In the genomic region with DNA sequence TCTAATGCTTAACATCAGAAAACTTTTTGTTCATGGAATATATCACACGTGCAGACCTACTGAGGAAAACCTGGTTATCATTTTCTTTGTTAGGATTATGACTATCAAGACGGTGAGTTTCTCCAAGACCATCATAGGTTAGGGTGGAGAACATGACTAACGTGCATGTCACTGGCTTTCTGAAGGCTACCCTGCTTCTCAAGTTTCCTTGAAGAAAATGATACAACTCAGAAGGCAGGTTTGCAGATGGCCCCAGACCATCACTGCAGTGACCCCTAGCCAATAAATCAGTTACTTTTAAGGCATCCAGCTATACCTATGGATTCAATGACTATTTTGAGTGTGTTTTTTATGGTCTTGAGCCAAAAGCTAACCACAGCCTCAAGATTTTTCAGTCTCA, we compare ENCODE assay signal across 25 mouse cellular contexts. TPM values are rescaled to one million over a fixed set of nuclear protein-coding genes. Genes with fewer than 3 reads are reported as not detected.
A peak's percentile ranks its signal among the peaks of the same experiment; 100 is the strongest.
DNase-seq lines count a peak whose midpoint lies in the region; ATAC-seq and TF ChIP-seq lines count a peak whose summit lies in the region.
"Had no signal": no experiment of that assay in that cellular context is flagged by ENCODE, and none has a peak within 500 bp of the region (broad histone marks: within the 10 kb centered on the region; RNA-seq: fewer than 3 reads in every experiment).

No protein-coding gene starts in this region.

- no peak overlapping the region for H3ac ChIP-seq in C2C12 (ENCODE audit: control insufficient read depth, insufficient read length, low read depth)

- no peak for DNase-seq in kidney, adult 8-10 months
- no peak for DNase-seq in kidney, adult 2 months
- no peak for DNase-seq in left cerebral cortex, postnatal 14 days (ENCODE audit: low spot score in 2 of 2)
- no peak for DNase-seq in hindbrain, embryonic 10.5 days (ENCODE audit: low spot score)
- DNase-seq: adrenal gland, adult 2 months; adrenal gland, postnatal 10 days; adrenal gland, postnatal 25 days; B cell, adult 2 months; cerebellum, adult 11 months; cerebellum, adult 18-20 months; cerebellum, adult 8-10 months; cerebellum, adult 9-11 months; cerebellum, postnatal 14 days; cerebellum, postnatal 36 days; embryo, embryonic 11 days; forebrain, postnatal 0 days had no signal

- no peak overlapping the region for H3K4me3 ChIP-seq in kidney, embryonic 14.5 days (ENCODE audit: low read length)
- H3K4me3 ChIP-seq in kidney, embryonic 16.5 days (ENCODE audit: low read length) = no peak overlapping the region
- no peak overlapping the region for H3K4me3 ChIP-seq in kidney, adult 2 months (ENCODE audit: insufficient read depth, low read depth, low read length)
- no peak overlapping the region for H3K4me3 ChIP-seq in C2C12 (ENCODE audit: insufficient read depth, poor library complexity, severe bottlenecking)
- no peak overlapping the region for H3K4me3 ChIP-seq in hindbrain, embryonic 10.5 days
- H3K4me3 ChIP-seq: embryonic facial prominence, embryonic 13.5 days; embryonic facial prominence, embryonic 15.5 days; forebrain, embryonic 13.5 days; forebrain, embryonic 15.5 days had no signal

- H3K79me3 ChIP-seq in C2C12 (ENCODE audit: low read depth) = peaks cover 3% of the 10 kb centered on the region

- no peak overlapping the region for H3K27ac ChIP-seq in kidney, embryonic 14.5 days (ENCODE audit: low read depth, low read length)
- no peak overlapping the region for H3K27ac ChIP-seq in kidney, embryonic 16.5 days (ENCODE audit: low read length)
- no peak overlapping the region for H3K27ac ChIP-seq in kidney, adult 2 months (ENCODE audit: insufficient read depth, low read depth, low read length)
- no peak overlapping the region for H3K27ac ChIP-seq in hindbrain, embryonic 10.5 days
- H3K27ac ChIP-seq: embryonic facial prominence, embryonic 13.5 days; embryonic facial prominence, embryonic 15.5 days; forebrain, embryonic 13.5 days; forebrain, embryonic 15.5 days had no signal

- H3K36me3 ChIP-seq in kidney, embryonic 14.5 days (ENCODE audit: control insufficient read depth, insufficient read depth, low read length) = no peaks in the 10 kb centered on the region
- H3K36me3 ChIP-seq in kidney, embryonic 16.5 days (ENCODE audit: insufficient read depth, low read length) = no peaks in the 10 kb centered on the region
- H3K36me3 ChIP-seq in kidney, adult 2 months (ENCODE audit: control insufficient read depth, insufficient read depth, low read length) = no peaks in the 10 kb centered on the region
- H3K36me3 ChIP-seq in C2C12 (ENCODE audit: control insufficient read depth, insufficient read depth) = no peaks in the 10 kb centered on the region
- no peaks in the 10 kb centered on the region for H3K36me3 ChIP-seq in hindbrain, embryonic 10.5 days
- H3K36me3 ChIP-seq: embryonic facial prominence, embryonic 15.5 days; forebrain, embryonic 15.5 days had no signal

- H3K27me3 ChIP-seq in kidney, embryonic 14.5 days (ENCODE audit: control insufficient read depth, insufficient read depth, low read length) = no peaks in the 10 kb centered on the region
- no peaks in the 10 kb centered on the region for H3K27me3 ChIP-seq in kidney, embryonic 16.5 days (ENCODE audit: insufficient read depth, low read length)
- no peaks in the 10 kb centered on the region for H3K27me3 ChIP-seq in kidney, adult 2 months (replicated peaks; ENCODE audit: control insufficient read depth, insufficient read depth, low read length)
- no peaks in the 10 kb centered on the region for H3K27me3 ChIP-seq in C2C12 (ENCODE audit: control insufficient read depth, insufficient read depth, insufficient read length)
- no peaks in the 10 kb centered on the region for H3K27me3 ChIP-seq in hindbrain, embryonic 10.5 days (ENCODE audit: insufficient read depth, poor library complexity, severe bottlenecking)
- H3K27me3 ChIP-seq: embryonic facial prominence, embryonic 13.5 days; embryonic facial prominence, embryonic 15.5 days; forebrain, embryonic 13.5 days; forebrain, embryonic 15.5 days had no signal

- peaks cover 3% of the 10 kb centered on the region for H3K79me2 ChIP-seq in C2C12 (ENCODE audit: control insufficient read depth, insufficient read depth)

- H3K4me2 ChIP-seq in kidney, embryonic 14.5 days (replicated peaks; ENCODE audit: low read depth, low read length) = no peak overlapping the region
- H3K4me2 ChIP-seq in kidney, embryonic 16.5 days (replicated peaks; ENCODE audit: low read depth, low read length) = no peak overlapping the region
- H3K4me2 ChIP-seq: embryonic facial prominence, embryonic 13.5 days; embryonic facial prominence, embryonic 15.5 days; forebrain, embryonic 13.5 days; forebrain, embryonic 15.5 days had no signal

- no peaks in the 10 kb centered on the region for H3K4me1 ChIP-seq in kidney, embryonic 14.5 days (ENCODE audit: control insufficient read depth, insufficient read depth, low read length)
- H3K4me1 ChIP-seq in kidney, embryonic 16.5 days (ENCODE audit: insufficient read depth, low read length) = no peaks in the 10 kb centered on the region
- no peaks in the 10 kb centered on the region for H3K4me1 ChIP-seq in kidney, adult 2 months (ENCODE audit: control insufficient read depth, insufficient read depth, low read length)
- H3K4me1 ChIP-seq in hindbrain, embryonic 10.5 days (replicated peaks) = no peaks in the 10 kb centered on the region

- WGBS in kidney, embryonic 14.5 days = 44% methylated on average over 3 of the region's 3 CpGs
- 28% methylated on average over 3 of the region's 3 CpGs for WGBS in kidney, embryonic 16.5 days
- WGBS in kidney, adult 2 months = 51% methylated on average over 3 of the region's 3 CpGs
- 93% methylated on average over 3 of the region's 3 CpGs for WGBS in hindbrain, embryonic 10.5 days

- TF ChIP-seq CTCF in kidney, adult 2 months (conservative IDR thresholded peaks at IDR 0.05; ENCODE audit: insufficient read depth, insufficient read length, low read depth, low read length) = no peak
- TF ChIP-seq CTCF in C2C12 (IDR thresholded peaks at IDR 0.05; ENCODE audit: control insufficient read depth, insufficient read depth, insufficient read length) = no peak

- peak; percentile 75; the same call in 1 of the 2 replicates for ATAC-seq in kidney, embryonic 14.5 days (ENCODE audit: low FRiP score, low TSS enrichment)
- ATAC-seq in kidney, embryonic 16.5 days (ENCODE audit: low FRiP score, low TSS enrichment) = peak; percentile 23; the same call in 1 of the 2 replicates
- ATAC-seq: forebrain, embryonic 13.5 days; forebrain, embryonic 15.5 days; forebrain, postnatal 0 days had no signal

- no peak for TF ChIP-seq POLR2A in kidney, adult 2 months (IDR thresholded peaks at IDR 0.05; ENCODE audit: low read depth, low read length)

- H3K9ac ChIP-seq in kidney, embryonic 14.5 days (ENCODE audit: low read depth, low read length) = no peak overlapping the region
- no peak overlapping the region for H3K9ac ChIP-seq in kidney, embryonic 16.5 days (replicated peaks; ENCODE audit: low read length)
- H3K9ac ChIP-seq: embryonic facial prominence, embryonic 13.5 days; embryonic facial prominence, embryonic 15.5 days; forebrain, embryonic 13.5 days; forebrain, embryonic 15.5 days; forebrain, postnatal 0 days had no signal

- intact Hi-C loops in left cerebral cortex, postnatal 14 days (cut with DNase I) = no loop called here

- H3K9me3 ChIP-seq in kidney, embryonic 14.5 days (ENCODE audit: control insufficient read depth, low read length) = peaks cover 4% of the 10 kb centered on the region; the same call in 1 of the 2 replicates
- no peaks in the 10 kb centered on the region for H3K9me3 ChIP-seq in kidney, embryonic 16.5 days (ENCODE audit: low read length)
- no peaks in the 10 kb centered on the region for H3K9me3 ChIP-seq in hindbrain, embryonic 10.5 days
- H3K9me3 ChIP-seq: embryonic facial prominence, embryonic 13.5 days; embryonic facial prominence, embryonic 15.5 days; forebrain, embryonic 13.5 days; forebrain, embryonic 15.5 days had no signal

TF ChIP-seq in C2C12, 6 proteins besides CTCF, POLR2A, EP300 and RAD21:
- TF ChIP-seq USF1 (IDR thresholded peaks at IDR 0.05; ENCODE audit: low read depth) (no peak), MYOG (IDR thresholded peaks at IDR 0.05; ENCODE audit: control insufficient read depth, extremely low read depth, insufficient read length) (no peak), MYOD1 (IDR thresholded peaks at IDR 0.05; ENCODE audit: control insufficient read depth, insufficient read length, low read depth) (peak; percentile 2), FOSL1 (IDR thresholded peaks at IDR 0.05; ENCODE audit: insufficient read depth, low read length, poor library complexity, severe bottlenecking) (peak; percentile 70), MAX (IDR thresholded peaks at IDR 0.05) (no peak), CEBPB (IDR thresholded peaks at IDR 0.05; ENCODE audit: low read depth) (no peak)

RNA-seq across cellular contexts. Expression of gene Prrx1, which starts 38.6 kb away (rescaled TPM):
- polyA plus RNA-seq in kidney, embryonic 14.5 days (2014; fragmentation: Nextera tagmentation; extraction: Ambion mirVana) = 6.6 and 7.0 TPM in 2 replicates
- 6.8 and 7.0 TPM in 2 replicates for polyA plus RNA-seq in kidney, embryonic 16.5 days (2015; fragmentation: Nextera tagmentation; extraction: Ambion mirVana)
- polyA plus RNA-seq in kidney, adult 2 months (2012; rRNA removed) = 2.4 and 2.8 TPM in 2 replicates
- 5.1 TPM for polyA plus RNA-seq in C2C12 (2012; fragmentation: generic; extraction: Trizol)
- total RNA-seq in left cerebral cortex, postnatal 14 days (2021) = 1 to 10 TPM; 5.8 to 6.5 TPM
- polyA plus RNA-seq in hindbrain, embryonic 10.5 days (2016; fragmentation: Nextera tagmentation; extraction: Ambion mirVana) = 28.9 and 33.1 TPM in 2 replicates
- total RNA-seq: common myeloid progenitor, adult 5-6 weeks; MEL had no signal
